Mouse (Mus musculus) neural tube, embryonic 13.5 days (tissue): ENCODE data around the gene Acaa1a. TPM values are rescaled to one million over a fixed set of nuclear protein-coding genes. Genes with fewer than 3 reads are reported as not detected.

ENCODE experiments used
- polyA plus RNA-seq: library from polyadenylated mRNA; unstranded; fragments of >200 nt; fragmentation: Nextera tagmentation; extraction: Ambion mirVana; gene quantifications from 2 replicates; pipeline ENCODE4 v1.2.1, GENCODE M21; 2015

Gene Acaa1a
- polyA plus RNA-seq, 1 experiment from 2014 or later: 106 TPM

Other genes starting within 250 kb of the Acaa1a start
- 25.0 and 25.6 TPM in 2 replicates for gene Plcd1, start 246.2 kb upstream of the Acaa1a start, polyA plus RNA-seq
- gene Dlec1, start 237.2 kb upstream of the Acaa1a start, polyA plus RNA-seq: 0.55 and 1.1 TPM in 2 replicates
- 2.0 and 3.0 TPM in 2 replicates for gene Acaa1b, start 182.6 kb upstream of the Acaa1a start, polyA plus RNA-seq
- not detected in 2 replicates for gene Gm47289, start 180.5 kb upstream of the Acaa1a start, polyA plus RNA-seq
- not detected in 2 replicates for gene Slc22a13, start 130.6 kb upstream of the Acaa1a start, polyA plus RNA-seq
- 12.3 and 12.9 TPM in 2 replicates for gene Oxsr1, start 17.2 kb upstream of the Acaa1a start, polyA plus RNA-seq
- 6.6 and 6.9 TPM in 2 replicates for gene Myd88, start 1.7 kb downstream of the Acaa1a start, polyA plus RNA-seq
- gene Xylb, start 17.7 kb downstream of the Acaa1a start, polyA plus RNA-seq: 2.4 and 2.6 TPM in 2 replicates
- not detected in 2 replicates for gene Slc22a14, start 25.9 kb downstream of the Acaa1a start, polyA plus RNA-seq
- gene Acvr2b, start 62.4 kb downstream of the Acaa1a start, polyA plus RNA-seq: 53.7 and 53.9 TPM in 2 replicates
- 45.4 and 47.2 TPM in 2 replicates for gene Exog, start 105.3 kb downstream of the Acaa1a start, polyA plus RNA-seq
- 0.95 and 1.1 TPM in 2 replicates for gene Scn5a, start 239.3 kb downstream of the Acaa1a start, polyA plus RNA-seq